Mouse (Mus musculus): ENCODE data around the gene Dysf.

Gene Dysf

DNA sequence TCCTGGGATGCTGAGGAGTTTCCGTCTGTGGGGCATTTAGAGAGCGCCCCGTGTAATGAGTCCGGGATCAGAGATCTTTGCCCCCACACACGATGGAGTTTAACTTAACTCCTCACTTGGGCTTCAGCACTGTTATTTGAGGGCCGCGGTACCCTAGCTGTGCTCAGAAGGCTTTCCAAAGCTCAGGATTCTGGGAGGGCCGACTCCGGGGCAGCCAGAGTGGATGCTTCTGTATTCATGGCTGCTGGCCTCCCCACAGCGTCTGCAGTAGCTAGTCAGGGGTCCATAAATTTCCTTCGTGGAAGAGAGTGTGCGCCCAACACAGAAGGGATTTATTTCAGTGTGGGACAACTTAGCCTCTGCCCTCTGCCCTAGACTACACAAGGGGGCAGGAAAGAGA lies 97.7 kb downstream of the Dysf start:
- no peak for DNase-seq (ENCODE audit: extremely low read depth, low read depth, low spot score)

DNA sequence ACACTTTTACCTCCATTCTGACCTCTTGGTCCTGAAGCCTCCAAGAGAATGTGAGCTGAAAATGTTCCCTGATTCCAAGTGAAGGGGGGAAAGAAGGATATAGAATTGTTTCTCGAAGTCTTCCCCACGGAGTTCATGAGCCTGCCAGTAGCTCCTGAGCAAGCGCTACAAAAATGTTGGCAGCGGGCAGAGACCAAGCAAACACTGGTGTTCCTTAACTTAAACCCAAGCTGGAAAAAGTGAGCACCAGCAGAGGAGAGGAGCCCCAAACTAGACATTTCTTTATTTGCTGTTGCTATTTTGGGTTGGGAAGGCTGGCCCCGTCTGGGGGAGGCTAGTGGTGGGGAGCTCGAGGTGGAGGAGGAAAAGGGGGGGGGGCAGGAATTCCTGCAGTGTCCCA lies 102.0 kb downstream of the Dysf start:
- DNase-seq (ENCODE audit: extremely low read depth, low read depth, low spot score): no peak

DNA sequence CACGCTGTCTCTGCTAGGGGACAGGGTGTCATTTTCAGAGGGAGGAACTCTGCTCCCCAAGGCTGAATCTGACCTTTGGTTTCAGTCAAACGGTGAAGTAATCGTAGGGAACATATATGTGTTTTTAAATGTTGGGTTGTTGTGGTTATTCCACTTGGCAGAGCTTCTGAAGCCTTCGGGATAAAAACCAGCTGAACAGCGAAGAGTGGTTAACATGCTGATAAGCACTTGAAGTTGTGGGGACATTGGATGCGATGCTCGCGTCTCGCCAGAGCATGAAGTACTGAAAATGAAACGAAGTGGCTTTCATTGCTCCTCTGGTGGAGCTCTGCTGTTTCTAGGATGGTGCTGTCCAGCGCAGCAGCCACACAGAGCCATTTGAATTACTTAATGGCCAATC lies 102.7 kb downstream of the Dysf start:
- DNase-seq (ENCODE audit: extremely low read depth, low read depth, low spot score): no peak

DNA sequence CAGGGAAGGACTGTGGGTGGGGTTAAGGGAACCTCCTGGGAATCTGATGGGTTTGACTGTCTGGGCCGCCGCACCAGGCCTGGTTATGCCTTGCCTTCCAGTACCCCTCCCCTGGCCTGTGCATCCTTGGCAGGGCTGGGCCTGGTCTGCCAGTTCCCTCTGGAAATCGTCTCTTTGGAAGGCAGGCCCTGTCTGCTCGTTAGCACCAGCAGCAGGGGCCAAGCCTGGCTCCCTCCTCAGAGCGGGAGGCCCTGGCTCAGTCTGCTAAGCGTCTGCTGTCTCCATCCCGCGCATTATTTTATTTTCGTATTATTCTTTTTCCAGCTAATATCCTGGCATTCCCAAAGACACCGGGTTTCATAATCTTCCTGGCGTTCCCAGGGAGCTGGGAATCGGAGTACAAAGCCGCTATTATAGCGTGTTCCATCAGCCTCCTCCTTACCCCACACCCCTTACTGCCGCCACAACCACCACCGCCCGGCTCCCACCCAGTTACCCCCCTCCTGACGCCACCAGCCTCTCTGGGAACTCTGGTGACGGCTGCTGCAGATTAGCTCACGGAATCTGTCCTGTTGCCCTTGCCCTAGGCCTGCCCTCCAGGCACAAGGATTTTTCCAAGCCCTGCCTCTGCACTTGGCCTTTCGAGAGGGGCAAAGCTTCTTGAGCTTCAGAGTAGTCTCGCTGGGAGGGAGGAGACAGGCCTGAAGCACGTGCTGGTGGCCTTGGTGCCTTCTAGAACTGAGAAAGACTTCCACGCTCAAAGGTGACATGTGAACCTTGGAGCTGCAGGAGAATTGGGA lies 111.5 kb downstream of the Dysf start:
- no peak for DNase-seq (ENCODE audit: extremely low read depth, low read depth, low spot score)

DNA sequence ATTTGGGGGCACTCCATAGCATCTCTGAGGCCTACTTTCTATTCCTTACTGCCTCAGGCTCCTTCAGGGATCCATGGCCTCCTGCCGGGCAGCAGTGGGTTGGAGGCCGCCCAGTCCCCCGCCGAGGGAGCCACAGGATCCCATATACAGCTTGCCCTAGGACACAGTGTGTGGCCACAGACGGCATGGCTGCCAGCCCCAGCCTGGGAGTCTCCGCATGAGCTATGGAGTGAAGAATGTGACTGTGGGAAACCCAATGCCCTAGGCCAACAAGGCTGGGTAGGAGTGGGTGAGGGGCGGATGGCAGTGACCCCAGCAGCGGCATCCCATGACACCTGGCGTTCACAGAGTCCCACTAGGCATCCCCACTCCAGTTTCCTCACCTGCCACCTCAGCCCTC lies 116.2 kb downstream of the Dysf start:
- DNase-seq (ENCODE audit: extremely low read depth, low read depth, low spot score): no peak

DNA sequence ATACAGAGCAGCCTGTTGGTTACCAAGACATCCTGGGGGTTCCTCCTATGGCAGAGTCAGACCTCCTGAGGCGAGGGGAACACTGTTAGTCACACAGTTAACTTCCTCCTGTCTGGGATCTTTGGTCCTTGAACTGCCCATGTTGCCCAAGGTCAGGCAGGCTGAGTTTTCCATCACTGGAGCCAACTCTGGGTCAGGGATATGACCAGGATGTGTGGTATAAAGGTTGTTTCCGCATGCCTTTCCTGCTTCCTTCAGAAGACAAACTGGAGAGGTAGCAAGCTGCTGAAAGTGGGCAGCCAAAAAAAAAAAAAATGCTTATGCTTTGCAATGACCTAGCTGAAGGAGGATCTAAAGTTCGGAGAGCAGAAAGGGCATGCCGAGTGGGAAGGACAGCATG lies 116.7 kb downstream of the Dysf start:
- no peak for DNase-seq (ENCODE audit: extremely low read depth, low read depth, low spot score)

DNA sequence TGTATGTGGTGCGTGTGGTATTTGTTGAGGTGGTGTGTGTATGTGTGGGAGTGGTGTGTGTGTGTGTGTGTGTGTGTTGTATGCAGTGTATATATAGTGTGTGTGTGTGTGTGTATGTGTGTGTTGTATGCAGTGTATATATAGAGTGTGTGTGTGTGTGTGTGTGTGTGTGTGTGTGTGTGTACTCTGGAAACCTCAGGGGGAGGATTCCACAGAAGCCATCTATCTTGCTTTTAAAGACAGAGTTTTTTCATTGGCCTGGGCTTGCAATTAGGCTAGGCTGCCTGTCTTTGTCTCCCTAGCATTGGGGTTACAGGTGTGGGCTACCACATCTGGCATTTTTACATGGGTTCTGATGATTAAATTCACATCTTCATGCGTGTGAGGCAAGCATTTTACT lies 119.8 kb downstream of the Dysf start:
- DNase-seq (ENCODE audit: extremely low read depth, low read depth, low spot score): no peak

DNA sequence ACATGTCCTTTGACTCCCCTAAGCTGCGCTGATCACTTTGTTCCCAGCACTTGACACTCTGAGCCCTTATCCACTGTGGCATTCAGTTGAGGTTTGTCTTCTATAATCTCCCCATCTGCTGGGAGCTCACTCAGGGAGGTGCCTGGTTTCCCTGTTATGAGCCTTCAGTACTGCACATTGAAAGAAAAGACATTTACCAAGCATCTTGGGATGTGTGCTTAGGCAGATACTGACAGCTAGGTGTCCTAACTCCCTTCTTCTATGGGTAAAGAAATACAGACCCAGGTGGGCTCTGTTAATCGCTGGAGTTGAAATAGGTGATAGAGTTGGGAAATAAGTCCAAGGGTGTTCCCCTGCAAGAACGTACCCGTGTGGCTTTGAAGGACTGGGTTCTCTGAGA lies 122.5 kb downstream of the Dysf start:
- no peak for DNase-seq (ENCODE audit: extremely low read depth, low read depth, low spot score)

DNA sequence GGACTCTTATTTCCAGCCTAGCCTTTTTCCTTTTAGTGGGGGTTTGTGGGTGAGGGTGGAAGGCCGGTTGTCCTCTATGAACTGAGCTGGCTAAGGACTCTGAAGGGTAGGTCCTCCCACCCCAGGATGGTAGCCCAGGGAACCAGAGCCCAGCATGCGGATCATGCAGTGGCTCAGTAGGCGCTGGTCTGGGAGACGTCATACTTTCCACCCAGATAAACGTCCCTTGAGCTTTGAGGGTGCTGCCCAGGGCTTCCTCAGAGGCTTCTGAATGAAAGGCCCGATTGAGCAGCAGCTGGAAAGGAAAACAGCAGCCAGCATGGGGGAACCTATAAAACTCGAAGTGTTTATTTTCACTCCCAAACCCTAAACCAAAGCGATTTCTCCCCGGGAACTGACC lies 123.1 kb downstream of the Dysf start:
- DNase-seq (ENCODE audit: extremely low read depth, low read depth, low spot score): no peak

DNA sequence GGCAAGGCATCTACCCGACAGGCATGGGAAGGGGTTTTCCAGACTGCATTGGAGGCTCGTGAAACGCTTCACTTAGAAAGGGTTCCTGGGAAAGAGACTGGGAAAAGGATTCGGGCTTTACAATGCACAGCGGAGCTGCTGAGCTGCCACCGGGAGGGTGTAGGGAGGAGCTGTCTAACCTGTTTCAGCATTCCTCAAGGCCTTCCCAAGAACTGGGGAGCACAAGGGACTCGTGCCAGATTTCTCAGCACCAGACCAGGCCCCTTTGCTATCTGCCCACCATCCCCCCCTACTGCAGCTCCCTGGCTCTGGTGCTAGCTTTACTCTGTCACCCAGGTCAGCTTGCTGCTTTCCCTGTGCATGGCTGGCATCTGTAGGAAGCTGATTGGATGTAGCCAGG lies 124.7 kb downstream of the Dysf start:
- DNase-seq (ENCODE audit: extremely low read depth, low read depth, low spot score): no peak

DNA sequence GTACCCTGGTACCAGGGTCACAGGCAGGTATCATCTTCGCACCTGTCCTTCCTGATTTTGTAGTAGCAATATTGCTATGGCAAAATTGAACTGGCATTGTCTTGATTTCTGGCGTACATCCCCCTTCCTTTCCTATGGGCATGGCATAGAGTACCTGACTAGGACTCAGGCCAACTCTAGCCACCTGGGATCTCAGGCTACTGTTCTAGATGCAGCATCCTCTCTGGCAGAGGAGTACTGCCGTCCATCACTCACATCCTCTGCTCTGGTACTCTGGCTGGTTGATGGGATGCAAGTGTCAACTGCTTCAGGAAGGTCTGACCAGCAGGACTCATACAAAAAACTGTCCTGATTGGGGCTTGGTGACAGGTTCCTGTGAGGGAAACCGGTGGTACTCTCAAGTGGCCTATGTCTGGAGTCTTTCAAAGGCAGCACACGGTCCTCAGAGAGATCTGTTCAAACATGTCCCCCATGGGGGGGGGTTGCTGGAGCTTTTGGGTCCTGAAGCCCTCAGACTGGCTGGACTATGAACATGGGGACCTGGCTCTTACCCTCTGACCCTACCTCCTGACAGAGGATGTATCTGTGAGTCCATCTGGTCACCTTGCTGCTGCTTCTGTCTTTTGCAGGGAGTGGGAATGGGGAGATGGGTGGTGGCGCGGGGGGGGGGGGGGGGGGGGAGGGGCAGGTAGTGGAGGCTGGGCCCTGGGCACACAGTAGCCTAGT lies 125.8 kb downstream of the Dysf start:
- no peak for DNase-seq (ENCODE audit: extremely low read depth, low read depth, low spot score)

DNA sequence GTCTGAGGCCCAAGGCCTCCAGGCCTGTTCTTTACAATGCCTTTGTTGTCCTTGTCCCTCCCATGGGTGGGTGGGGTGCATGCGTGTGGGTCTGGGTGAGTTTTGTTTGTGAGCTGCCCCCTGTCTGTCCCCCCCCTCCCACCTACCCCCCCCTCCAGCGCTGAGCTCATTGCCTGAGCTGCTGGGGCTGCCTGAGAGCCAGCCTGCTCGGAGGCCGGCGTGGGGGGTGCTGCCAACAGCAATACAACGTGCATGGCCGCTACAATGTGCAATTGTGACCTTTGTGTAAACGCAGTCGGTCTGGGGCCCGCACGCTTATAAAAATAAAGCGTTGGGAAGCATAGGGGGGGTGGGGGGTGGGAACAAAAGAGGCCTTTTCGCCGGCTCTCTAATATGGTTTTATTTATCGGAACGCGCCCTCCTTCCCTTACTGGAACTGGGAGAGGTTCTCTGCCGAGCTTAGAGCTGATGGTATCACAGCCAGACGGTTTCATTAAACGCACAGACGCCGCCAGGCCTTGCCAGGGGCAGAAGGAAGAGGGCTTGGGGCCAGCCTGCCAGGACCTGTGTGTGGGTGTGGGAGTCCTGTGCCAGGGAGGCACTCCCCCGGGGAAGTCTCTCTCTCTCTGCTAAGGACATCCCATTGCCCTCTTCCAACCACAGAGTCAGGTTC lies 126.5 kb downstream of the Dysf start:
- no peak for DNase-seq (ENCODE audit: extremely low read depth, low read depth, low spot score)

DNA sequence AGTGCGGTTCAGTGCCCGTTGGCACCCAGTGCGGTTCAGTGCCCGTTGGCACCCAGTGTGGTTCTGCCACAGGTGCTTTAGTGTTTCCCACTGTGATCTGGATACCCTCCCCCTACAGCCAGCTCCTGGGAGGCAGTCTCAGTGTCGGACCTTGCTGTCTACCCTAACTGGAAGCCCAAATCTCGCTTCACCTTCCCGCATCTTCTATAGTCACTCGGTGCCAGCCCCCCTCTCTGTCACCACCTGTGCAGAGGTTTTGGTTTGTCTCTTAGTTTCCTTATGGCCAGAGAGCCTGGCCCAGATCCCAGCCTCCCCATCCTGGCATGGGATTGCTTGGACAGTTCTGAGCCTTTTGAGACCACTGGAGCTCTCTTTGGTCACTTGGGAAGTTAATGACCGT lies 127.3 kb downstream of the Dysf start:
- DNase-seq (ENCODE audit: extremely low read depth, low read depth, low spot score): no peak

DNA sequence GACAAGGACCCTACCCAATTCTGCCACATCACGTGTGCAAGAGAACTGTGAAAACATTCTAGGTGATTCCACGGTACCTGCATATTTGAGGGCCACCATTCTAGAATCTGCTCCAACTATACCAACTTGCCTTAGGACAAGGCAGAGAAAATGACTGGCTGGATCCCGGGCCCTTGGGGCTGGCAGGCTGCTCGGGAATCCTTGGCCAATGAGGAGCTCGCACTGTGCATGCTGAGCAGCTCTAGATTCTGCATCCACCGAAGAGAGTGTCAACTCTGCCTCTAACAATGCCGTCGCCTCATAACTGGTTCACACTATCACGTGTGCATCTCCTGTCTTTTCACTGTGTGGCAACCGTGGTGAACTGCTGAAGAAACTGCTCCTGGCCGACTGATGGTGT lies 128.0 kb downstream of the Dysf start:
- DNase-seq (ENCODE audit: extremely low read depth, low read depth, low spot score): no peak

DNA sequence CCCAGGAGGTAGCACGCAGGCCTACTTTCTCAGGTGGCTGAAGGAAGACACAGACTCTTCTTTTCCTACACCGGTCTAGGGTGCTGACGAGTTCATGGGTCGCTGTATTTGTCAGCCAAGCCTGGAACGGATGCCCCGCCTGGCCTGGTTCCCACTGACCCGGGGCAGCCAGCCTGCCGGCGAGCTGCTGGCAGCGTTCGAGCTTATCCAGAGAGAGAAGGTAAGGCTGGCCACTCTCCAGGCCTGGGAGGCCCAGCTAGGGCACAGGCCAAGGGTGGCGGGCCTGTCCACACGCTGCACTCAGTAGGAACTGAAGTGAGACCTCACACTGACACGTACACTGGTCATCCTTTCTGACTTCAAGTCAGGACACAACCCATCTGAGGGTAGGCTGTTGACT lies 131.5 kb downstream of the Dysf start:
- DNase-seq (ENCODE audit: extremely low read depth, low read depth, low spot score): no peak

DNA sequence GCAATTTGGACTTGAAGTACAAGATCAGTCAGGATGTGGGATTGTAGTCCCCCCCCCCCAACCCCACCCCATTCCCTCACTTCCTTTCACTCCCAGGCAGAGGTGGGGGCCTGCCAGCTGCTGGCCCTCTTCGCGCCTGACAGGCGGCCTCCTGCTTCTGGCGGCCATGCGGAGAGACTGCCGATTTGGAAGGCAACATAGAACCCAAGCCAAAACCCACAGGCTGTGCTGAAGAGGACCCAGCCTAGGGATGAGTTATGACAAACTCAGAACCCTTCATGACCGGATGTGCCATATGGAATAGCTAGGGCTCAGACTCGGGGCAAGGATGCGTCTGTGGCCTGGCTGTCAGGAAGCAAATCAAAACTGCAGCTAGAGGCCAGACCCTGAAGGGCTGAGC lies 134.1 kb downstream of the Dysf start:
- no peak for DNase-seq (ENCODE audit: extremely low read depth, low read depth, low spot score)

DNA sequence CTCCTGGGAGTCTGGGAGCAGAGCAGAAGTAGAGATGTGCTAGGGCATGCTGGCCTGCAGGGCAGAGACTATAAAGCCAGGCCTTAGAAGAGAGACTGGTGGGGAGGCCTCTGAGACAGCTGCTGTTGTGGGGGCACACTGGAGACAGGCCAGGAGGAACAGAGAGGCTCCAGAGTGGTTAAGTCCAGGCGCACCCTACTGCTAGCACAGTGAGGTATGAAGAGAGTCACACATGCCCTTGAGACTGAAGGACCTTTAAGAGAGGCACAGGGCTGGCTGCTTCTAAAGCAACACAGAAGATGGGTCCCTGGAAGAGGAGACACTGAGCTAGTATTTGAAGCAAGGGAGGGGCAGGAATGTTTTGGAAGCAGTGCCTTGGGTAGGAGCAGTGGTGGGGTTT lies 134.9 kb downstream of the Dysf start:
- DNase-seq (ENCODE audit: extremely low read depth, low read depth, low spot score): no peak

DNA sequence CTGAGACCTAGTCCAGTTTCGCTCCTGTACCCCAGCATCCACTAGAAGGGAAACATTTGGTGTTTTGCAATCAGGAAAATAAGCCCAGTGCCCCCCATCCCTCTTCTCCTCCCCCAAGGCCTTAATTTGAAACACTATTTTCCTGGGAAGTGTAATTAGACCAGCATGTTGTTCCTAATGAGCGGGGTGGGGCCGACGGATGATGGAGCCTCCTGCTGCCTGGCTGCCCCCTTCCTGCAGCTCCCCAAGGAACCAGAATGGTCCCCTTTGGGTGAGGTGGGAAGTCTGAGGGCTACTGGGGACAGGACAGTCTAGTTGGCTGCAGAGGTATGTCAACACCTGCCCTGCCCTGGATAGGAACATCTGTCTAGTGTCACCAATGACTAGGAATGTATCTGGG lies 136.0 kb downstream of the Dysf start:
- DNase-seq (ENCODE audit: extremely low read depth, low read depth, low spot score): no peak

DNA sequence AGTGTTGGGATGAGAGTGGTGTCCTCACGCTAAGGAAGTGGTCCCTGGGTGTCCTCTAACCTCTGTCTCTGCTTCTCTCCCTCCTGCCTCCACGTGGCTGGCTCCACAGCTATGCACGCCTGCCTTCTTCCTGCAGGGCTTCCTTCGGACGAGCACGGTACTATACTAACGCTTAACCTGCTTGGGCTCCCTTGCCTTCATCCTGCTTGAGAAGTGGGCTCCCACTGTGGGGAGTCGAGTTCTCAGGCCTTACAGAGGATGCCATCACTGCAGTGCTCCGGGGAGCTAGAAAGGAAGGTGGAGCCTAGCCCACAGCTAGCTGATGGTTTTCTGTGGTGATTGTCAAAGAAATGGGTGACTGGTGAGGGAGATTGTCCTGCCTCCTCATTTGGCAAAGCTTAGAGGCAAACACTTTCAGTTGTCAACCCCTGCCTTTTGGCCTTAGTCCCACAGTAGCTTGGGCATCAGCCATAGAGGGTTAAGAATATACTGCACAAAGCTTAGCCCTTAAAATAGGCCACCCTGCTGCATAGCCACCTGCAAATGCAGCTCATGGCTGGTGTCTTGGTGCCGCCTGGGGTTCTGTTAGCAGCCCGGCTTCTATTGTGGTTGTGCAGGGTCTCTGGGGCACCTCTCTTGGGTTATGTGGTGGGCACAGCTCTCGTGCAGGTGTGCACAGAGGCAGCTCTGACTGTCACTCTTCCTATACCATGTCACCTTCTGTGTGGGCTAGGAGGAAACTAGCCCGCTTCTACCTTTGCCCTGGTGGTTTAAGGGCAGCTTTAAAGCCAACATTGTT lies 139.0 kb downstream of the Dysf start:
- no peak for DNase-seq (ENCODE audit: extremely low read depth, low read depth, low spot score)

DNA sequence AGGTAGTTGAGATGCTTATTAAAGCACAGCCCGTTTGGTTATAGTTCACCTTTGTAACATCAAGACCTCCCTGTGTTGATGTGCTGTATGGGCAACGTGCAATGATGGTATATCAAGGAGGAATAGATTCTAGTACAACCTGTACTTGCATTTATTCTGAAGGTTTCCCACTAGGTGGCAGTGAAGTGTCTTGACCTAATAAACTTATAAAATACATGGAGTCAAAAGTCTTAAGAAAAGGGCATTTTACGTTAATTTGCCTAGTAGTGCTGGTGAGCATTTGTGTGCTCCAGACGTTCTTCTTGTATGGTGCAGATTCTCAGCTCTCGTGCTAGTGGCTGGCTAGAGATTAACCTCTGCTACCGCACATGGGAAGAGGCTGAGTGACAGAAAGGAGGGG lies 140.1 kb downstream of the Dysf start:
- no peak for DNase-seq (ENCODE audit: extremely low read depth, low read depth, low spot score)

DNA sequence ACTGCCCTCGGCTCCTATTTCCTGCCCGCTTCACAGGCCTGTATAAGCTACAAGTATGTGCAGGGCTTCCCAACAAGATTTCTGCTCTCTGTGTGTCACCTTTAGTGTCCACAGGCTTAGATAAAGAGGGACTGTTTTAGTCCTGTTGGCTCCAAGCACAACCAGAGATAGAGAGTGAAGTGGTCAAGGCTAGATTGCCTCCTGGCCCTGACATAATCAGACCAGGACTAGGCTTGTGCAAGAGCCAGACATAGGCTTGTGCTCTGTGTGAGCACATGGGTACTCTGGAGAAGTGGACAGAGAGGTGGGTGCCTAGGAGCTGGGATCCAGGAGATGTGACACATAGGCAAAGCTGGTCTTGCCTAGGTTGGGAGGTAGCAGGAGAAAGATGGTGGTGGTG lies 146.1 kb downstream of the Dysf start:
- DNase-seq (ENCODE audit: extremely low read depth, low read depth, low spot score): no peak

Measured in fat pad, adult 2 months (tissue).